Mouse (Mus musculus): ENCODE data around the gene Abca8a.
"Not testable (repeated sequence)": the region's sequence is repeated elsewhere in the genome, so short reads cannot be mapped to it uniquely, and the experiment has no call there.

Abca8a gene

DNA sequence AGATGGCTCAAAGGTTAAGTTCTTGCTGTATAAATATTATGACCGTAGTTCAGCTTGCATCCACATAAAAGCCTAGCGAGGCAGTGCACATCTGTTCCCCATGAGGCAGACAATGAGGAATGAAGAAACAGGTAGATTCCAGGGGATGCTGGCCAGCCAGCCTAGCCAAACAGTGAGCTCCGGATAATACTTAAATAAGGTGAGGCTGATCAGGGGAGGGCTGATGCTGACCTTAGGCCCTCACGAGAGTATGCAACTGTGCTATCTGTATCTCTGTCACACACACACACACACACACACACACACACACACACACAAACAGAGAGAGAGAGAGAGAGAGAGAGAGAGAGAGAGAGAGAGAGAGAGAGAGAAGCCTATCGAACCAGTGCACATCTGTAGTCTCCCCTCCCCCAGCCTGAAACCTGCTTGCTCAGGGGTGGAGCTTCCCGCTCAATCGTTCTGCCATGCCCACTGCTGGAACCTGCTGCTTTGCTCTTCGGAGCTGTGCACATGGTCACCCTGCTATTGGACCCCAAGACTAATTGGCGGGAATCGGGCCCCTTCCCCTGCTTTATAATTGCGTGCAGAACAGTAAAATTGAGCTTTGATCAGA lies 108.2 kb downstream of the Abca8a start:
- DNase-seq (ENCODE audit: low read depth, low spot score), result not testable (repeated sequence)

DNA sequence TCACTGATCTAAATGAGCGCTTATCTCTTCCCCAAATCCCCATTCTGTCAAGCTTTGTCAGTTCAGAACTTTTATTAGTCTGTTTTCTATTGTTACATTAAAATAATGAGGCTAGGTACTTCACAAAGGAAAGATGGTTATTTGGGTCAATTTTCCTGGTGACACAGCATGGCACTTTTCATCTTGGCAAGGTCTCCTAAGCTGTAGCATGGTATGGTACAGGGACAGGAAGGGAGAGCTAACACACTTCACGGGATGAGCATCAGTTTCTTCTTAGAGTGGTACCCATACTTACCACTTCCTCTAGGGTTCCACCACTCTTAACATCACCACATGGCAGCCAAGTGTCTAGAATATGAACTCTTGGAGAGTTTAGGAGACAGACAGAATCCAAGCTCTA lies 113.9 kb downstream of the Abca8a start:
- DNase-seq (ENCODE audit: low read depth, low spot score), result no peak

Measured in brain, embryonic 18.5 days (tissue).